Mouse (Mus musculus) ES-Bruce4 (cell line): ENCODE measurements around the gene Scrn3. TPM values are rescaled to one million over a fixed set of nuclear protein-coding genes. Genes with fewer than 3 reads are reported as not detected.

Source experiments
- H3K27ac ChIP-seq: 2 replicates; pipeline ENCODE4 v1.5.1; 2012; ENCODE audit warnings: low read length, inconsistent platforms; ENCODE audit not compliant: insufficient read depth
- H3K27me3 ChIP-seq: 2 replicates; pipeline ENCODE4 v1.6.1; 2012; ENCODE audit warnings: mild to moderate bottlenecking, low read length, inconsistent platforms; ENCODE audit not compliant: control insufficient read depth, poor library complexity, insufficient read depth, severe bottlenecking
- H3K36me3 ChIP-seq: 2 replicates; pipeline ENCODE4 v1.6.1; 2012; ENCODE audit warnings: inconsistent platforms, mild to moderate bottlenecking, low read length, moderate library complexity; ENCODE audit not compliant: control insufficient read depth, poor library complexity, insufficient read depth, severe bottlenecking
- H3K4me1 ChIP-seq: one replicate; pipeline ENCODE4 v1.8.1; 2011; ENCODE audit warnings: low read length; ENCODE audit not compliant: control insufficient read depth, insufficient read depth
- H3K4me3 ChIP-seq: 2 replicates; pipeline ENCODE4 v1.5.1; 2011; ENCODE audit warnings: low read depth, mild to moderate bottlenecking, low read length
- H3K9ac ChIP-seq: 2 replicates; pipeline ENCODE4 v1.6.1; 2012; ENCODE audit warnings: low read depth, mild to moderate bottlenecking, inconsistent platforms; ENCODE audit not compliant: poor library complexity, severe bottlenecking
- H3K9me3 ChIP-seq: replicated peaks from 2 replicates; pipeline ENCODE4 v1.6.1; 2012; ENCODE audit warnings: mild to moderate bottlenecking, low read length, inconsistent platforms; ENCODE audit not compliant: control insufficient read depth, poor library complexity, insufficient read depth, severe bottlenecking
- CTCF ChIP-seq: IDR thresholded peaks from one replicate; pipeline ENCODE4 v1.8.1; 2011; ENCODE audit warnings: low read depth, low read length
- EP300 ChIP-seq: IDR thresholded peaks from 2 replicates; pipeline ENCODE4 v1.6.1; 2011; ENCODE audit warnings: low read depth, low read length; ENCODE audit not compliant: insufficient read depth
- POLR2A ChIP-seq: IDR thresholded peaks from one replicate; pipeline ENCODE4 v1.8.1; 2011; ENCODE audit warnings: low read length; ENCODE audit not compliant: insufficient read depth
- polyA plus RNA-seq: library from polyadenylated mRNA; stranded (reverse); fragments of >200 nt; gene quantifications from 2 replicates; pipeline ENCODE4 v1.2.4, GENCODE M21; 2011; ENCODE audit warnings: low read depth; ENCODE audit not compliant: missing spikeins, insufficient read depth, insufficient read length

Gene Scrn3
- polyA plus RNA-seq, 1 experiment: 33.5 TPM

GRCm38 (mm10) chr2:73378326-73378725 is 65.9 kb downstream of the Scrn3 start:
- H3K4me3 ChIP-seq: no peak overlapping the region
- TF ChIP-seq POLR2A: no peak
- no peak for TF ChIP-seq EP300
- TF ChIP-seq CTCF: no peak
- no peaks in the 10 kb centered on the region for H3K9me3 ChIP-seq
- no peaks in the 10 kb centered on the region for H3K36me3 ChIP-seq
- no peaks in the 10 kb centered on the region for H3K4me1 ChIP-seq
- no peak overlapping the region for H3K9ac ChIP-seq
- no peaks in the 10 kb centered on the region for H3K27me3 ChIP-seq
- H3K27ac ChIP-seq: no peak overlapping the region

- Histone ChIP-seq H3K4me1 (no peaks in the 10 kb centered on the region), H3K4me3 (no peak overlapping the region), H3K27me3 (no peaks in the 10 kb centered on the region), H3K9ac (no peak overlapping the region), H3K27ac (no peak overlapping the region), H3K9me3 (no peaks in the 10 kb centered on the region), H3K36me3 (no peaks in the 10 kb centered on the region)
- no peak for TF ChIP-seq POLR2A
- TF ChIP-seq CTCF: no peak
- TF ChIP-seq EP300: no peak
Observed at GRCm38 (mm10) chr2:73379656-73380055, 67.3 kb downstream of the Scrn3 start.

- H3K9ac ChIP-seq: no peak overlapping the region
- H3K4me1 ChIP-seq: no peaks in the 10 kb centered on the region
- H3K4me3 ChIP-seq: no peak overlapping the region
- TF ChIP-seq CTCF (no peak), POLR2A (no peak), EP300 (no peak)
- H3K27me3 ChIP-seq: no peaks in the 10 kb centered on the region
- no peak overlapping the region for H3K27ac ChIP-seq
- H3K9me3 ChIP-seq: no peaks in the 10 kb centered on the region
- no peaks in the 10 kb centered on the region for H3K36me3 ChIP-seq
Observed at GRCm38 (mm10) chr2:73380298-73380975, 68.0 kb downstream of the Scrn3 start.

DNA sequence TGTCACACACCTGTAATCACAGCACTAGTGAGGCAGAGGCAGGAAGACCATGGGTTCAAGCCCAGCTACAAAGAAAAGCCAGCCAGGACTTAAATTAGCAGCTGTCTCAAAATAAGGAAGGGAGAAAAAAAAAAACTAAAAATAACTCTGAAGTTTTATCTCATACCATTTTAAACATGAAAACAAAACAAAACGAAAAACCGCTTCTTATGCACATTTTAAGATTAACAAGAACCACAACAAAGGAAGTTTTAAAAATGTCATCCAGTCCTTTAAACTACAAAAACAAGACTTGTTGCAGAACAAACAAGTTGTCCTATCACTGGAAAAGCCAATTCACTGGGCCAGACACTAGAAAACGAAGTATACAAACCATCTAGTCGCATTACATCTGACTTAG is 72.8 kb downstream of the Scrn3 start:
- H3K4me3 ChIP-seq: no peak overlapping the region
- no peaks in the 10 kb centered on the region for H3K4me1 ChIP-seq
- no peak overlapping the region for H3K27ac ChIP-seq
- TF ChIP-seq EP300 (no peak), POLR2A (no peak), CTCF (no peak)
- no peaks in the 10 kb centered on the region for H3K36me3 ChIP-seq
- H3K9ac ChIP-seq: no peak overlapping the region
- no peaks in the 10 kb centered on the region; the same call in 1 of the 2 replicates for H3K27me3 ChIP-seq
- no peaks in the 10 kb centered on the region for H3K9me3 ChIP-seq

GRCm38 (mm10) chr2:73385641-73386355 is 73.4 kb downstream of the Scrn3 start:
- Histone ChIP-seq H3K4me3 (peak overlapping the region; percentile 73), H3K36me3 (no peaks in the 10 kb centered on the region), H3K9ac (no peak overlapping the region), H3K4me1 (no peaks in the 10 kb centered on the region), H3K9me3 (no peaks in the 10 kb centered on the region), H3K27me3 (no peaks in the 10 kb centered on the region; the same call in 1 of the 2 replicates), H3K27ac (no peak overlapping the region)
- TF ChIP-seq POLR2A (no peak), EP300 (no peak), CTCF (no peak)

GRCm38 (mm10) chr2:73386356-73387046 is 74.1 kb downstream of the Scrn3 start, which contains the start of gene Gpr155:
Gene Gpr155 (minus strand): TSS chr2:73386572.
- no peaks in the 10 kb centered on the region for H3K4me1 ChIP-seq

More at GRCm38 (mm10) chr2:73386356-73387046, 74.1 kb downstream of the Scrn3 start, which contains the start of gene Gpr155:
- H3K4me3 ChIP-seq: peak within 1 kb of the TSS; percentile 73
- H3K36me3 ChIP-seq: no peaks in the 10 kb centered on the region
- H3K9ac ChIP-seq: peak within 1 kb of the TSS; percentile 28; the same call in 1 of the 2 replicates
- H3K27me3 ChIP-seq: no peaks in the 10 kb centered on the region; the same call in 1 of the 2 replicates
- no peak within 1 kb of the TSS for H3K27ac ChIP-seq
- H3K9me3 ChIP-seq: no peaks in the 10 kb centered on the region
- TF ChIP-seq CTCF (no peak), EP300 (no peak), POLR2A (no peak)

Other genes with a start within 250 kb of the Scrn3 start
- gene Ola1, start 93.7 kb upstream of the Scrn3 start, polyA plus RNA-seq: 186 and 205 TPM in 2 replicates
- not detected in 2 replicates for gene Sp9, start 40.7 kb upstream of the Scrn3 start, polyA plus RNA-seq
- gene Cir1, start 100 bp downstream of the Scrn3 start, polyA plus RNA-seq: 18.4 and 20.9 TPM in 2 replicates
- 1.1 and 1.8 TPM in 2 replicates for gene Gpr155, start 74.0 kb downstream of the Scrn3 start, polyA plus RNA-seq
- gene Wipf1, start 217.1 kb downstream of the Scrn3 start, polyA plus RNA-seq: 7.8 and 11.7 TPM in 2 replicates